Mouse (Mus musculus) neutrophil, adult 83 days (primary cell): ENCODE measurements around the gene Bag3. TPM values are rescaled to one million over a fixed set of nuclear protein-coding genes. Genes with fewer than 3 reads are reported as not detected.

Source experiments
- total RNA-seq, 2 experiments: library from RNA; stranded (reverse); gene quantifications; one replicate each; pipeline ENCODE4 v1.2.4; 2023

Gene Bag3
- total RNA-seq, result 10 to 100 TPM; 11.3 to 12.3 TPM

DNA sequence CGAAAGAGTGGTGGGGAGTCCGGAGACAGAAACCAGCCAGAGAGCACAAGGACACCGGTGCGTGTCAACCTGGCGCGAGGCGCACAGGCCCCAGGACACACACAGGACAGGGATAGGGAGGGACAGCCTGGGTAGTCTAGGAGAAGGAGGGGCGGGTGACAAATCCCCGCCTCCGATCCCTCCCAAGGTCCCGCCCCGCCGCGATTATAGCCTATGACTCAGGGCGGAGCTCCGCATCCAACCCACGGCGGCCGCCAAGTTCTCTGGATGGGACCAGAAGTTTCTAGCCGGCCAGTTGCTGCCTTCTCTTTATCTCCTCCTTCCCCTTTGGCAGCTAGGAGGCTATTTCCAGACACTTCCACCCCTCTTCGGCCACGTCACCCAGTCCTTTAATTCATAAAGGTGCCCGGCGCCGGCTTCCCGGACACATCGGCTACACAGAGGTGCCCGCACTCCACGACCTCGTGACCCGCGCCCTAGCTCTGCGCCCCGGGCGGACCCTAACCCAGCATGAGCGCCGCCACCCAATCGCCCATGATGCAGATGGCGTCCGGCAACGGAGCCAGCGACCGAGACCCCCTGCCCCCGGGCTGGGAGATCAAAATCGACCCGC is at the start of gene Bag3:
Gene Bag3 (plus strand): TSS at position 268 of the 613 bp plus-strand sequence.

Other genes with a start within 250 kb of the Bag3 start
- gene BC017158, start 225.4 kb upstream of the Bag3 start, total RNA-seq, result 10 to 100 TPM; 17.3 to 17.7 TPM
- 10 to 100 TPM; 42.5 to 47.0 TPM for gene Rgs10, start 104.9 kb upstream of the Bag3 start, total RNA-seq
- 10 to 100 TPM; 73.7 to 91.1 TPM for gene Tial1, start 61.9 kb upstream of the Bag3 start, total RNA-seq
- 10 to 100 TPM; 29.3 to 32.8 TPM for gene Inpp5f, start 87.7 kb downstream of the Bag3 start, total RNA-seq
- 10 to 100 TPM; 85.4 to 92.3 TPM for gene Mcmbp, start 216.9 kb downstream of the Bag3 start, total RNA-seq
- 10 to 100 TPM; 37.9 to 42.2 TPM for gene Sec23ip, start 221.3 kb downstream of the Bag3 start, total RNA-seq